Mouse (Mus musculus): ENCODE results near the gene Lgr6. TPM values are rescaled to one million over a fixed set of nuclear protein-coding genes. Genes with fewer than 3 reads are reported as not detected.

Gene Lgr6
- polyA plus RNA-seq, 1 experiment from 2014 or later = 0.32 TPM

DNA sequence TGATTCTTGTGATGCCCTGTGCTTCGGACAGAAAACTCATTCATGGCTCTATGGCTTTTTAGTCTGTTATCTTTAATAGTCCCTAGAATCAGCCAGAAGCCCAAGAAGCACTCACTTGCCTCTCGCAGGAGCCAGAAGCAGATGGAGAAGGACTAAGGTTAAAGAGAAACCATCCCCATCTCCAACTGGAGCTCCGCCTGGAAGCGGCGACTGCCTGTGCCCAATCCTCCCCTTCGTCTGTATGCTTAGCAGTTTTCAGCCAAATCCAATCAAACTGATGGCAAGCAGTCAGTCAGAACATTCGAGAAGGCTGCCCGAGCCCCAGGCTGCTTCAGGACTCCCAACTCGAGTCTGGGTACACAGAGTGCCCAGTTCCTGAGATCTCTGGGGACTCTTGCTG is 92.6 kb downstream of the Lgr6 start:
- Histone ChIP-seq H3K4me3 (ENCODE audit: low read depth, low read length) (no peak overlapping the region), H3K36me3 (ENCODE audit: control insufficient read depth, insufficient read depth, low read length) (no peaks in the 10 kb centered on the region), H3K4me2 (ENCODE audit: low read depth, low read length, severe bottlenecking) (no peak overlapping the region), H3K27ac (ENCODE audit: low read depth, low read length) (no peak overlapping the region), H3K9ac (ENCODE audit: low read length) (no peak overlapping the region), H3K4me1 (replicated peaks; ENCODE audit: control insufficient read depth, insufficient read depth, low read length) (no peaks in the 10 kb centered on the region), H3K27me3 (ENCODE audit: control insufficient read depth, insufficient read depth, low read length) (no peaks in the 10 kb centered on the region), H3K9me3 (ENCODE audit: control insufficient read depth, low read length) (no peaks in the 10 kb centered on the region)
- DNase-seq (ENCODE audit: low spot score) (no peak), ATAC-seq (replicated peaks; ENCODE audit: low FRiP score) (no peak)
- 88% methylated on average over 9 of the region's 9 CpGs for whole genome bisulfite sequencing

DNA sequence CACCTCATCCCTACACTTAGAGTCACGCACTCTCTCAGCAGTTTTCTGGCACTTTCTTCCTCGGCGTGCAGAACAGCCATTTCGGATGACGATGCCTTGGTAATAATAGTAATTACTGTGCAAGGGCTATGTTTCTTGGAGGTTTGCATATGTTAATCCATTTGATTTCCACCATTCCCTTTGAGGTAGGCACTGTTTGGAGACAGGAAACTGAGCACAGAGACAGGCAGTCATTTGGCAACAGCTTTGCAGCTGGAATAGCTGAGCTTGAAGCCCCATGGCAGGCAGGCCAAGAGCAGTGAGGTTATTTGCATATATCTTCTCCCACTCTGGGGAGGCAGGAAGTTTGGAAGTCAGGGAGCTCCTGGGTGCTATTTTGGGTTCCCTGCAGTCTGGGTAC is 93.2 kb downstream of the Lgr6 start:
- H3K4me2 ChIP-seq (ENCODE audit: low read depth, low read length, severe bottlenecking) = no peak overlapping the region
- H3K9ac ChIP-seq (ENCODE audit: low read length) = no peak overlapping the region
- no peak overlapping the region for H3K27ac ChIP-seq (ENCODE audit: low read depth, low read length)
- 95% methylated on average over 5 of the region's 5 CpGs for WGBS
- H3K9me3 ChIP-seq (ENCODE audit: control insufficient read depth, low read length) = no peaks in the 10 kb centered on the region
- no peak for ATAC-seq (replicated peaks; ENCODE audit: low FRiP score)
- no peak overlapping the region for H3K4me3 ChIP-seq (ENCODE audit: low read depth, low read length)
- no peaks in the 10 kb centered on the region for H3K36me3 ChIP-seq (ENCODE audit: control insufficient read depth, insufficient read depth, low read length)
- H3K27me3 ChIP-seq (ENCODE audit: control insufficient read depth, insufficient read depth, low read length) = no peaks in the 10 kb centered on the region
- no peaks in the 10 kb centered on the region for H3K4me1 ChIP-seq (replicated peaks; ENCODE audit: control insufficient read depth, insufficient read depth, low read length)
- no peak for DNase-seq (ENCODE audit: low spot score)

DNA sequence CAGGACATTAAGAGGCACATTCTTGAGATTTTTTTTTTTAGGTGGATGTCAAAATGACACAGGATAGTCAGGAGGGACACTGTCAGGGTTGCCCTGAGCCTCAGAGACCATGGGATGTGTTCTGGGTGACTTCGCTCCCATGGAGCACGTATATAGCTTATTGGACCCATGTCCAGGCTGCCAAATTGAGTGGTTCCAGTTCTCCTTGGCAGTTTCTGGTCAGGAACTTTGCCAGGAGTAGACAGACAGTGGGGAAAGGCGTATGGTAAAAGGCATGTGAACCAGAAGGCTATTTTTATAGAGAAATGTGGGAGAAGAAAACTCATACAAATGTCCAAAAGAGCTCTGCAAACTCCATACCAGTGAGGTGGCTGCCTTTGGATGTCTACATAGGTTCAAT is 95.2 kb downstream of the Lgr6 start:
- Histone ChIP-seq H3K36me3 (ENCODE audit: control insufficient read depth, insufficient read depth, low read length) (no peaks in the 10 kb centered on the region), H3K9me3 (ENCODE audit: control insufficient read depth, low read length) (no peaks in the 10 kb centered on the region), H3K27ac (ENCODE audit: low read depth, low read length) (no peak overlapping the region), H3K4me3 (ENCODE audit: low read depth, low read length) (no peak overlapping the region), H3K9ac (ENCODE audit: low read length) (no peak overlapping the region), H3K4me2 (ENCODE audit: low read depth, low read length, severe bottlenecking) (no peak overlapping the region), H3K4me1 (replicated peaks; ENCODE audit: control insufficient read depth, insufficient read depth, low read length) (no peaks in the 10 kb centered on the region), H3K27me3 (ENCODE audit: control insufficient read depth, insufficient read depth, low read length) (no peaks in the 10 kb centered on the region)
- no peak for DNase-seq (ENCODE audit: low spot score)
- ATAC-seq (replicated peaks; ENCODE audit: low FRiP score) = no peak
- 87% methylated on average over 3 of the region's 3 CpGs for WGBS

DNA sequence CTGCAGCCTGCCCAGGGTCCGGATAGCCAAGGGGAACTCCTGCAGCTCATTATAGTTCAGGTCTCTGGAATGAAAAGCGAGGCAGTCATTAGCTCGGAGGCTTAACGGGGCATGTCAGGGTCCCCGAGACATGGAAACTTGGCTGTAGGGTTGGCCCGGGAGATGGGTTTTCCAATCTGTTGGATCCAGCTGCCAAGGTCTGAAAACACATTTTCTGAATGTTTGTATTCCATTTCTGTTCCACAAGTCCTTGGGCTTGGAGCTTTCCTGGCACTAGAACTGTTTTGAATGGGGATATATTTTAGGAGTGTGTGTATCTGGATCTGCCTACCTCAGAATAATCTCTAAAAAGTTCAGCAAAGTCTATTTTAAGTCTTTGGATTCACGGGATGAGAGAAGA is 99.4 kb downstream of the Lgr6 start:
- Histone ChIP-seq H3K27ac (ENCODE audit: low read depth, low read length) (no peak overlapping the region), H3K9me3 (ENCODE audit: control insufficient read depth, low read length) (no peaks in the 10 kb centered on the region), H3K27me3 (ENCODE audit: control insufficient read depth, insufficient read depth, low read length) (no peaks in the 10 kb centered on the region), H3K4me2 (ENCODE audit: low read depth, low read length, severe bottlenecking) (no peak overlapping the region), H3K36me3 (ENCODE audit: control insufficient read depth, insufficient read depth, low read length) (no peaks in the 10 kb centered on the region), H3K4me3 (ENCODE audit: low read depth, low read length) (no peak overlapping the region), H3K9ac (ENCODE audit: low read length) (no peak overlapping the region), H3K4me1 (replicated peaks; ENCODE audit: control insufficient read depth, insufficient read depth, low read length) (no peaks in the 10 kb centered on the region)
- DNase-seq (ENCODE audit: low spot score) (no peak), ATAC-seq (replicated peaks; ENCODE audit: low FRiP score) (no peak)
- 62% methylated on average over 7 of the region's 7 CpGs for WGBS

DNA sequence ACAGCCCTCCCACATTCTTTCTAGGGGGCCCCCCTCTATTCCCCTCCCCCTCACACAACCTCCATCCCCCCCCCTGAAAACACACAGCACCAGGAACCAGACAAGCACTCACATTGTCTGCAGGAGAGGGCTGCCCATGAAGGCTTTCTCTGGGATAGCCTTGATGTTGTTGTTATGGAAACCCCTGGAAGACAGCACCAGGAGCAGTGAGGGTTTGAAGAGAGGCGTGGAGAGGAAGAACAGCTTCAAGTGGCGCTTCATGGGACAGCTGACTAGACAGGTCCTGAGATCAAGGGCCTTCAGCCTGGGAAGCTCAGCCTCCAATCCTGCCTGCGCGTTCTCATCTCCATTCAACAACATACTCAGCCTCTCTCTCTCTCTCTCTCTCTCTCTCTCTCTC is 101.7 kb downstream of the Lgr6 start:
- Histone ChIP-seq H3K9me3 (ENCODE audit: control insufficient read depth, low read length) (no peaks in the 10 kb centered on the region), H3K9ac (ENCODE audit: low read length) (no peak overlapping the region), H3K4me1 (replicated peaks; ENCODE audit: control insufficient read depth, insufficient read depth, low read length) (no peaks in the 10 kb centered on the region), H3K36me3 (ENCODE audit: control insufficient read depth, insufficient read depth, low read length) (no peaks in the 10 kb centered on the region), H3K4me2 (ENCODE audit: low read depth, low read length, severe bottlenecking) (no peak overlapping the region), H3K27me3 (ENCODE audit: control insufficient read depth, insufficient read depth, low read length) (no peaks in the 10 kb centered on the region), H3K27ac (ENCODE audit: low read depth, low read length) (no peak overlapping the region), H3K4me3 (ENCODE audit: low read depth, low read length) (no peak overlapping the region)
- DNase-seq (ENCODE audit: low spot score) = no peak
- no peak for ATAC-seq (replicated peaks; ENCODE audit: low FRiP score)
- WGBS = 69% methylated on average over 4 of the region's 4 CpGs

DNA sequence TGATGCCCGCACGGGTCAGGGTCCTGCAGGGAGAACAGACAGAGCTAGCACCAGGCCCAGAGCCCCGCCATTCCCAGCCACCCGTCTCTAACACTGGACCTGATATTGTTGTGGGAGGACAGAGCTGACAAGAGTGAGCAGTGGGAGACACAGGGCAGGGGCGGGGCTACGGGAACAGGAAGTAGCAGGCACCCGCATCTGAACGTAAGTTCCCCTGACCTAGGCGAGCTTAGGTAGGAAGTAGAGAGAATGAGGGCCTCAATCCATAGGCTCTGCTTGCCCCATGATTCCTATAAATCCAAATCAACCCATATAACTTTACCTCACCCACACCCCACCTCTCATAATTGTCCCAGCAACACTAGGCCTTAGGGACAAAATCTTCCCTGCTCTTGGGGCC is 104.5 kb downstream of the Lgr6 start:
- Histone ChIP-seq H3K4me2 (ENCODE audit: low read depth, low read length, severe bottlenecking) (no peak overlapping the region), H3K27ac (ENCODE audit: low read depth, low read length) (no peak overlapping the region), H3K4me1 (replicated peaks; ENCODE audit: control insufficient read depth, insufficient read depth, low read length) (no peaks in the 10 kb centered on the region), H3K36me3 (ENCODE audit: control insufficient read depth, insufficient read depth, low read length) (no peaks in the 10 kb centered on the region), H3K9me3 (ENCODE audit: control insufficient read depth, low read length) (no peaks in the 10 kb centered on the region), H3K9ac (ENCODE audit: low read length) (no peak overlapping the region), H3K4me3 (ENCODE audit: low read depth, low read length) (no peak overlapping the region), H3K27me3 (ENCODE audit: control insufficient read depth, insufficient read depth, low read length) (no peaks in the 10 kb centered on the region)
- no peak for DNase-seq (ENCODE audit: low spot score)
- no peak for ATAC-seq (replicated peaks; ENCODE audit: low FRiP score)
- WGBS = 84% methylated on average over 9 of the region's 9 CpGs

GRCm38 (mm10) chr1:134998231-134998630 is 106.8 kb downstream of the Lgr6 start:
- Histone ChIP-seq H3K36me3 (ENCODE audit: control insufficient read depth, insufficient read depth, low read length) (no peaks in the 10 kb centered on the region), H3K4me2 (ENCODE audit: low read depth, low read length, severe bottlenecking) (no peak overlapping the region), H3K27ac (ENCODE audit: low read depth, low read length) (no peak overlapping the region), H3K27me3 (ENCODE audit: control insufficient read depth, insufficient read depth, low read length) (no peaks in the 10 kb centered on the region), H3K4me1 (replicated peaks; ENCODE audit: control insufficient read depth, insufficient read depth, low read length) (no peaks in the 10 kb centered on the region), H3K9ac (ENCODE audit: low read length) (no peak overlapping the region), H3K9me3 (ENCODE audit: control insufficient read depth, low read length) (no peaks in the 10 kb centered on the region), H3K4me3 (ENCODE audit: low read depth, low read length) (no peak overlapping the region)
- DNase-seq (ENCODE audit: low spot score) (no peak), ATAC-seq (replicated peaks; ENCODE audit: low FRiP score) (no peak)
- 91% methylated on average over 8 of the region's 8 CpGs for WGBS

- Histone ChIP-seq H3K27ac (ENCODE audit: low read depth, low read length) (no peak overlapping the region), H3K9ac (ENCODE audit: low read length) (no peak overlapping the region), H3K4me3 (ENCODE audit: low read depth, low read length) (no peak overlapping the region), H3K27me3 (ENCODE audit: control insufficient read depth, insufficient read depth, low read length) (no peaks in the 10 kb centered on the region), H3K4me1 (replicated peaks; ENCODE audit: control insufficient read depth, insufficient read depth, low read length) (no peaks in the 10 kb centered on the region), H3K9me3 (ENCODE audit: control insufficient read depth, low read length) (no peaks in the 10 kb centered on the region), H3K4me2 (ENCODE audit: low read depth, low read length, severe bottlenecking) (no peak overlapping the region), H3K36me3 (ENCODE audit: control insufficient read depth, insufficient read depth, low read length) (no peaks in the 10 kb centered on the region)
- WGBS = 80% methylated on average over 5 of the region's 5 CpGs
- DNase-seq (ENCODE audit: low spot score) (no peak), ATAC-seq (replicated peaks; ENCODE audit: low FRiP score) (no peak)
These were observed 107.5 kb downstream of the Lgr6 start for GRCm38 (mm10) chr1:134997568-134997967.

DNA sequence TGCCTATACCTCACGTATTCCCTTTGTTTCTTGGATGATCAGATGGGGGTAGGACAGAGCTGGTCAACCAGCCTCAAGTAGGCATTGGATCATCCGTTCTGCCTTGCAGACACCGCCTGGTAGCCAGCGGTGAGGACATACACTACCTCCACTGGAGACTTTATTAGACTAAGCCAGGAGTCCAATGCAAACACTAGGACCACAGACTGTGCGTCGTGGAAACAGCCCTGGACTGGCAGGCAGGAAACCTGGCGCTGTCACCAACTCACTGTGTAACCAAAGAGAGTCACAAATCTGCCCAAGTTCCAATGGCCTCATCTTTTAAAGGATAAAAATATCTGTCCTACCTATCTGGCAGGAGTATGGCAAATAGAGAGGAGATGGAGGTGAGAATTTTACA is 108.6 kb downstream of the Lgr6 start:
- no peak overlapping the region for H3K9ac ChIP-seq (ENCODE audit: low read length)
- no peak overlapping the region for H3K4me3 ChIP-seq (ENCODE audit: low read depth, low read length)
- no peaks in the 10 kb centered on the region for H3K36me3 ChIP-seq (ENCODE audit: control insufficient read depth, insufficient read depth, low read length)
- H3K27ac ChIP-seq (ENCODE audit: low read depth, low read length) = no peak overlapping the region
- no peak overlapping the region for H3K4me2 ChIP-seq (ENCODE audit: low read depth, low read length, severe bottlenecking)
- DNase-seq (ENCODE audit: low spot score) (no peak), ATAC-seq (replicated peaks; ENCODE audit: low FRiP score) (no peak)
- 92% methylated on average over 7 of the region's 7 CpGs for WGBS
- no peaks in the 10 kb centered on the region for H3K9me3 ChIP-seq (ENCODE audit: control insufficient read depth, low read length)
- no peaks in the 10 kb centered on the region for H3K4me1 ChIP-seq (replicated peaks; ENCODE audit: control insufficient read depth, insufficient read depth, low read length)
- no peaks in the 10 kb centered on the region for H3K27me3 ChIP-seq (ENCODE audit: control insufficient read depth, insufficient read depth, low read length)

All from forebrain, embryonic 11.5 days (tissue).